Mouse (Mus musculus) embryonic stem cell, embryonic (primary cell): Measurements from ENCODE around the gene Rap1gap.

Experiments
- CTCF ChIA-PET, 4 experiments: fragments of 300-600 bp in 2 of 4; fragments of 350-600 bp in 2 of 4; sonication (Branson Sonifier 250); formaldehyde crosslinking; loops; one replicate each; lab custom pipeline; 2022; ENCODE audit warnings: inconsistent platforms in 2 of 4; lab: Charles Lee
- POLR2A ChIA-PET, 4 experiments: fragments of 300-600 bp in 2 of 4; fragments of 350-600 bp in 2 of 4; sonication (Branson Sonifier 250); formaldehyde crosslinking; loops; one replicate each; lab custom pipeline; 2022; ENCODE audit warnings: antibody characterized with exemption in 4 of 4, inconsistent platforms in 1 of 4; lab: Charles Lee

Rap1gap gene

DNA sequence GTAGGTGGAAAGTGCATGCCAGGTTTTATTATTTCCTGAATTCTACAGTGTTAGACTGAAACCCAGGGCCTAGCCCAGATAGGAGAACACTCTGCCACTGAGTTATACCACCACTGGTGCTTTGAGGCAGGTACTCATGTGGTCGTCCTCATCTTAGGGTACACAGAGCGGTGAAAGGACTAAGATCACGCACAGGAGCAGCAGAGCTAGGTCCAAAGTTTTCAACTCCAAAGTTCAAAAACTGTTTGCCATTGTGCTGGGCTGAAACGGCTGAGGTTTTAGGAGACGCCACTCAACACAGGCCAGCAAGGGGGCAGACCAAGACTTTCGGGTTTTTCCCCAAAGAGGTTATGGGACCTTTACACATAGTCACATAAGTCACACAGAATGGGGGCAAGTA lies 110.0 kb downstream of the Rap1gap start:
- CTCF ChIA-PET = interaction anchor here in 2 of 4 experiments (0.6 to 0.7 kb wide), 2 partner anchors 119 to 442 kb away, joined by 3 to 13 read pairs; partner anchors contain the start of gene Hp1bp3 (in 1 of the 2)
- POLR2A ChIA-PET = interaction anchor here in 3 of 4 experiments (0.6 to 2.8 kb wide), 9 partner anchors 8 to 117 kb away, joined by 3 to 12 read pairs (median 3); no protein-coding TSS in a partner anchor

DNA sequence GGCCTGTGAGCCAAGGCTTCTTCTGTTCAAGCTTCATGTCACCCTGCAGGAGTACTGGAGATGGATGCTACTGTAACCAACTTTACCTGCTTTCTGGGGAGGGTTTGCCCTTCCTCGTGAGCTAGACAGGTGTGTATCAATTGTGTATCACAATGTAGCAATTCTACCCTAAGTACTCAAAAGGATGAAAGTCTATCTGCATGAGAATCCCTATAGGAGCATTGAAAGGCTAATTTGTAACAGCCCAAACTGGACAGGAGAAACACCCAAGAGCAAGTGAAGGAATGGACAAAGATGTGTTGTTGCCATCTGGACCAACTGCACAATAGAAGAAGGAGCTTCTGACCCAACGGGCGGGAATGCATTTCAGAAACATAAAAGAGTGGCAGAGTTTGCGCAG lies 113.3 kb downstream of the Rap1gap start:
- ChIA-PET CTCF (interaction anchor here (0.6 to 1.9 kb wide), 14 partner anchors 10 to 1112 kb away, joined by 3 to 13 read pairs (median 4); no protein-coding TSS in a partner anchor), POLR2A (interaction anchor here (0.6 to 17.0 kb wide), 71 partner anchors 9 to 642 kb away, joined by 3 to 346 read pairs (median 5); partner anchors contain the start of genes Alpl (in 2 of the 4), Hspg2 (in 2 of the 4), Usp48 (in 2 of the 4) and Ece1 (in 1 of the 4))

DNA sequence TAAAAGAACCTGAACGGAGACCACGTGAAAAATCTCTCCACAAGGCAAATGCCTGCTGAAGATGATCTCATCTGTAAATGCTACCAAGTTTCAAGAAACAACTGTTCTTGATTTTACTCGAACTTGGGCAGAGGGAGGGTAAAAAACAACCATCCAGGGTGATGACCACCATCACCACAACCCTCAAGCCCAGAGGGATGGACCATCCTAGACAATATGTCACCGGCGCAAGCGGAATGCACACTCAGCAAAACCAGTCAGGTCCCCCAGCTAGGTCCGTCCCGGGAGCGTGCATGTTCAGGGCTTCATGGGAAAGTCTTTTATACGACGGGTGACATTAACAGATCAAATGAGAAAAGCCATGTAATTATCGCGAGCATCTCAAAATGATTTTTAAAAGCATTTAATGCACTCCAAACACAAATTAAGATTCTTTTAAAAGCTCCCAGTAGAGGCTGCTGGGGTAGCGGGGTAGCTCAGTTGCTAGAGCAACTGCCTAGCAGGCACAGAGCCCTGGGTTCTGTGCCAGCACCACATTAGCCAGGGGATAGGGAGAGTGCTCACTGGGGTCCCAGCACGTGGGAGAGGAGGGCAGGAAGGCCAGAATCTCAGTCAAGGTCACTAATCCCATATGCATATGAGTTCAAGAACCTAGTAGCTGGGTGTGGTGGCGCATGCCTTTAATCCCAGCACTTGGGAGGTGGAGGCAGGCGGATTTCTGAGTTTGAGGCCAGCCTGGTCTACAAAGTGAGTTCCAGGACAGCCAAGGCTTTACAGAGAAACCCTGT lies 114.1 kb downstream of the Rap1gap start:
- ChIA-PET CTCF (interaction anchor here (0.6 to 1.7 kb wide), 16 partner anchors 9 to 1112 kb away, joined by 3 to 13 read pairs (median 4); no protein-coding TSS in a partner anchor), POLR2A (interaction anchor here (0.7 to 17.0 kb wide), 67 partner anchors 8 to 641 kb away, joined by 3 to 346 read pairs (median 5); partner anchors contain the start of genes Alpl (in 2 of the 4), Hspg2 (in 2 of the 4), Usp48 (in 2 of the 4) and Ece1 (in 1 of the 4))
